Mouse (Mus musculus): ENCODE measurements at regions not wholly inside any gene's neighbourhood (a gene's known extent, or its start where the extent isn't known, plus 50 kb on each side); places are given as distances from the start of the nearest gene placed in this dataset.

DNA sequence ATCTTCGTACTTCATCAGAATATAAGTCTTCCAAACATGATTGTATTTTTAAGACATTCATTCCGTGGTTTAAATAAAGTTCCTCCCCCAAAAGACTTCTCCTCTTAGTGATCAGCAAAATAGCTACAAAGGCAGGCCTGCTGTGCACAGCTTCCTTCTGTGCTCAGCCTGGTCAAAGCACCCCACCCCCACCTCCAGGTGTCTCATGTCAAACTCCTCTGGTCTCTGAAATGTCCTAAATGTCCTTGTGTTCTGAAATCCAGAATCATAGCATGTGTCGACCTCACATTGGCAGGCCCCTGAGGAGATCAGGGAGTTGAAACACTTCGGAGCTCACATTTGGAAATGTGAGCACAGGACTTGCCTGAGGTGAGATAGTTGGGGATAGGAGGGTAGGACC lies 341.1 kb upstream of the Intu start:
- TF ChIP-seq CTCF (IDR thresholded peaks at IDR 0.05; ENCODE audit: extremely low read depth, insufficient read depth, insufficient read length, insufficient replicate concordance) = no peak
- no peak for TF ChIP-seq POLR2A (IDR thresholded peaks at IDR 0.05; ENCODE audit: low read depth, low read length)

Data from spleen, adult 2 months (tissue).